Mouse (Mus musculus) megakaryocyte, embryonic 14.5 days (primary cell): ENCODE measurements around the gene Nhlh2.

Source experiments
- FLI1 ChIP-seq: IDR thresholded peaks from 2 replicates; pipeline ENCODE4 v1.6.1; 2012; ENCODE audit warnings: low read length, inconsistent platforms, mixed read lengths
- GATA1 ChIP-seq: IDR thresholded peaks from 3 replicates; pipeline ENCODE4 v1.6.1; 2012; ENCODE audit warnings: mixed read lengths, low read length, inconsistent platforms, borderline replicate concordance

GRCm38 (mm10) chr3:102064566-102064965, 54.7 kb downstream of the Nhlh2 start:
- TF ChIP-seq GATA1, result no peak
- TF ChIP-seq FLI1, result no peak
